Mouse (Mus musculus): Measurements from ENCODE around the gene Celf5. TPM values are rescaled to one million over a fixed set of nuclear protein-coding genes. Genes with fewer than 3 reads are reported as not detected.

The Celf5 gene
- total and polyA plus RNA-seq, 3 experiments, result 0.08 to 0.38 TPM; not detected in 1

DNA sequence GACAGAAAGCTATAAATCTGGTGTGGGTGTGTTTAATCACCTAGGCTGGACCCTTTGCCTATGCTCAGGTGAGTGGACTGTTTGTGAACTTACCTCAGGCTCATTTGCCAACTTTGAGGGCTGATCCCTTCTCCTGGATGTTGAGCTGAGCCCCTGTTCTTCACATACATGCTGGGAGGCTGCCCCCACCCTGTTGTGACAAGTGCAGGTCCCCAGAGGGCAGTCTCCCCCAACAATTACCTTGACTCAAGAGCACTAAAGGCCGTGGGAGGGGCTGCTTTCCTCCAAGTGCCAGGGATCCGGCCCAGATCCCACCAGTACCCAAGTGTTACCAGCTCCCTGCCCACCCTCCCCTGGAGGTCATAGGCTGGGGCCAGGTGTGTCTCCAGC is 2.5 kb upstream of the Celf5 start:
- Histone ChIP-seq H3K9ac (ENCODE audit: control insufficient read depth, low read depth, low read length, poor library complexity, severe bottlenecking) (no peak overlapping the region), H3K4me1 (ENCODE audit: control insufficient read depth in 1 of 2, insufficient read depth in 2 of 2, low read length in 2 of 2) (peaks cover 0 to 14% of the 10 kb centered on the region in 2 experiments; a peak in 2 of 4 replicates), H3K9me3 (replicated peaks; ENCODE audit: insufficient read depth, low read length) (no peaks in the 10 kb centered on the region), H3K79me2 (ENCODE audit: control insufficient read depth, insufficient read depth, low read length, poor library complexity) (no peaks in the 10 kb centered on the region), H3K36me3 (ENCODE audit: control insufficient read depth in 1 of 2, insufficient read depth in 2 of 2, low read length in 2 of 2) (no peaks in the 10 kb centered on the region; a peak in 1 of 4 replicates), H3K4me3 (ENCODE audit: control insufficient read depth in 1 of 2, insufficient read depth in 1 of 2, low read depth in 2 of 2, low read length in 2 of 2) (no peak overlapping the region), H3K27ac (ENCODE audit: control insufficient read depth, low read depth, low read length) (no peak overlapping the region), H3K27me3 (ENCODE audit: control insufficient read depth in 1 of 2, insufficient read depth in 2 of 2, low read length in 2 of 2) (no peaks in the 10 kb centered on the region)
- peak; percentile 57 for DNase-seq (ENCODE audit: low read depth, low spot score)
- TF ChIP-seq SMC3 (IDR thresholded peaks at IDR 0.05; ENCODE audit: low read depth, low read length), result peak; percentile 35
- TF ChIP-seq CTCF (IDR thresholded peaks at IDR 0.05 in 2 of 3, conservative IDR thresholded peaks at IDR 0.05 in 1 of 3; ENCODE audit: control insufficient read depth in 1 of 3, insufficient read depth in 1 of 3, low read depth in 2 of 3, low read length in 3 of 3, poor library complexity in 1 of 3, severe bottlenecking in 1 of 3), result peak in 2 of 3 experiments; percentile 47 to 50; a peak in 5 of 6 replicates
- no peak for TF ChIP-seq RCOR1 (IDR thresholded peaks at IDR 0.05; ENCODE audit: low read depth, low read length)
- peak; percentile 32 for TF ChIP-seq RAD21 (IDR thresholded peaks at IDR 0.05; ENCODE audit: low read depth, low read length)
- TF ChIP-seq POLR2AphosphoS2 (IDR thresholded peaks at IDR 0.05; ENCODE audit: low read length), result peak; percentile 14
- no peak for TF ChIP-seq SIN3A (IDR thresholded peaks at IDR 0.05; ENCODE audit: low read length)
- TF ChIP-seq CHD2 (IDR thresholded peaks at IDR 0.05; ENCODE audit: low read length), result no peak
- TF ChIP-seq MAZ (IDR thresholded peaks at IDR 0.05; ENCODE audit: low read depth, low read length), result peak; percentile 50; the same call in 1 of the 2 replicates

DNA sequence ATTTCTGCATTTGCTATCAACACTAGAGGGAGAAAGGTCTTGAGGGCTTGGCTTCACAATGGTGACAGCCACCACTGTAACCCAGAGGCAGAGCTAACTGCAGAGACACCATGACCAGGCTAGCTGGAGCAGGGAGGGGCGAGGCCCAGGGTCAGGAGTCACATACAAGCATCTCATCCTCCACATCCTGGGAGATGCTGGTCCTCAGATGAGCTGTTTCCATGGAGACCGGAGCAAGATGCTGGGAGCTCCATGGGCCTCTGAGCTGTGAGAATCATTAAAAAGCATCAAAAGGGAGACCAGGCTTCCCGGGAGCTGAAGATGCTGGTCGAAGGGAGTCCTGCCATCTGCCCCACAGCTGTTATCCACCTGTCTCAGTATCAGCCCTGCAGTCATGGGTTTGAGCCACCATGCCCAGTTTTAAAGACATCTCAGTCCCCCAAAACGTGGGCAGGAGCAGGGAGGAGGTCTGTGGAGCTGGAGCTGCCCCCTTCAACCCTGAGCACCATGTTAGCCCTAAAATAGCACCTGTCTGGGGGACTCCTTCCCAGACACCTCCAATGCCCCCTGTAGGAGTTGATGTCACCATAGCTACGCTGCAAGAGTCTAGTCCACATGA is 2.0 kb upstream of the Celf5 start:
- Histone ChIP-seq H3K27me3 (ENCODE audit: control insufficient read depth in 1 of 2, insufficient read depth in 2 of 2, low read length in 2 of 2) (no peaks in the 10 kb centered on the region), H3K9me3 (replicated peaks; ENCODE audit: insufficient read depth, low read length) (no peaks in the 10 kb centered on the region), H3K79me2 (ENCODE audit: control insufficient read depth, insufficient read depth, low read length, poor library complexity) (no peaks in the 10 kb centered on the region), H3K36me3 (ENCODE audit: control insufficient read depth in 1 of 2, insufficient read depth in 2 of 2, low read length in 2 of 2) (no peaks in the 10 kb centered on the region; a peak in 1 of 4 replicates), H3K4me3 (ENCODE audit: control insufficient read depth in 1 of 2, insufficient read depth in 1 of 2, low read depth in 2 of 2, low read length in 2 of 2) (no peak overlapping the region), H3K9ac (ENCODE audit: control insufficient read depth, low read depth, low read length, poor library complexity, severe bottlenecking) (no peak overlapping the region), H3K27ac (ENCODE audit: control insufficient read depth, low read depth, low read length) (no peak overlapping the region), H3K4me1 (ENCODE audit: control insufficient read depth in 1 of 2, insufficient read depth in 2 of 2, low read length in 2 of 2) (peaks cover 0 to 14% of the 10 kb centered on the region in 2 experiments; a peak in 2 of 4 replicates)
- TF ChIP-seq CHD1 (IDR thresholded peaks at IDR 0.05; ENCODE audit: low read depth, low read length), result no peak
- 0 out of 2 replicates have a peak, but pooled peaks have one; percentile 22 for TF ChIP-seq MAZ (IDR thresholded peaks at IDR 0.05; ENCODE audit: low read depth, low read length)
- no peak for TF ChIP-seq SIN3A (IDR thresholded peaks at IDR 0.05; ENCODE audit: low read length)
- TF ChIP-seq POLR2A (IDR thresholded peaks at IDR 0.05; ENCODE audit: control insufficient read depth in 1 of 2, insufficient read depth in 1 of 2, low read depth in 1 of 2, low read length in 2 of 2, poor library complexity in 1 of 2), result 0 out of 4 replicates have a peak, but pooled peaks of 1 of the 2 experiments have one; percentile 2
- TF ChIP-seq KAT2A (conservative IDR thresholded peaks at IDR 0.05; ENCODE audit: low read depth, low read length), result no peak
- no peak for TF ChIP-seq POLR2AphosphoS5 (IDR thresholded peaks at IDR 0.05; ENCODE audit: borderline replicate concordance, low read depth, low read length)
- no peak for DNase-seq (ENCODE audit: low read depth, low spot score)

DNA sequence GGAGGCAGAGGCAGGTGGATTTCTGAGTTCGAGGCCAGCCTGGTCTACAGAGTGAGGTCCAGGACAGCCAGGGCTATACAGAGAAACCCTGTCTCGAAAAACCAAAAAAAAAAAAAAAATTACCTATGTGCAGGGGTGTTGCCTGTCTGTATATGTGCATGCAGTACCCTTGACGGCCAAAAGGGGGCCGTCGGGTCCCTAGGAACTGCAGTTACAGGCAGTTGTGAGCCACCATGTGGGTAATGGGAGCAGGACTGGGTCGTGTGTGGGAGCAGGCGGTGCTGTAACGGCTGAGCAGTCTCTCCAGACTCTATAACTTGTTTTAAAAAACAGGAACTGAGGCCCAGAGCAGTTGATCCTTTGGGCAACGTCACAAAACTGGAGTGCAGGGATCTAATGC is 1.5 kb upstream of the Celf5 start:
- no peaks in the 10 kb centered on the region for H3K9me3 ChIP-seq (replicated peaks; ENCODE audit: insufficient read depth, low read length)
- TF ChIP-seq ZNF384 (IDR thresholded peaks at IDR 0.05; ENCODE audit: low read depth, low read length), result peak; percentile 83
- peak; percentile 43 for TF ChIP-seq RAD21 (IDR thresholded peaks at IDR 0.05; ENCODE audit: low read depth, low read length)
- TF ChIP-seq MAX (IDR thresholded peaks at IDR 0.05; ENCODE audit: low read length), result 0 out of 2 replicates have a peak, but pooled peaks have one; percentile 11
- TF ChIP-seq CTCF (IDR thresholded peaks at IDR 0.05 in 2 of 3, conservative IDR thresholded peaks at IDR 0.05 in 1 of 3; ENCODE audit: control insufficient read depth in 1 of 3, insufficient read depth in 1 of 3, low read depth in 2 of 3, low read length in 3 of 3, poor library complexity in 1 of 3, severe bottlenecking in 1 of 3), result peak; percentile 72 to 74 (median 73)
- TF ChIP-seq SMC3 (IDR thresholded peaks at IDR 0.05; ENCODE audit: low read depth, low read length), result peak; percentile 53
- no peak for TF ChIP-seq E2F4 (IDR thresholded peaks at IDR 0.05; ENCODE audit: borderline replicate concordance, low read depth, low read length)
- no peak for TF ChIP-seq POLR2AphosphoS2 (IDR thresholded peaks at IDR 0.05; ENCODE audit: low read length)
- TF ChIP-seq ZC3H11A (IDR thresholded peaks at IDR 0.05; ENCODE audit: low read depth, low read length), result peak; percentile 19; the same call in 1 of the 2 replicates
- no peak for TF ChIP-seq MAZ (IDR thresholded peaks at IDR 0.05; ENCODE audit: low read depth, low read length)
- 0 out of 2 replicates have a peak, but pooled peaks have one; percentile 15 for TF ChIP-seq HCFC1 (IDR thresholded peaks at IDR 0.05; ENCODE audit: low read depth, low read length)
- no peak for TF ChIP-seq ZKSCAN1 (IDR thresholded peaks at IDR 0.05; ENCODE audit: low read depth, low read length)
- no peak for TF ChIP-seq UBTF (IDR thresholded peaks at IDR 0.05; ENCODE audit: borderline replicate concordance, insufficient read depth, low read depth, low read length)
- TF ChIP-seq MYC (IDR thresholded peaks at IDR 0.05; ENCODE audit: low read depth, low read length), result 0 out of 2 replicates have a peak, but pooled peaks have one; percentile 49
- no peak for TF ChIP-seq CHD2 (IDR thresholded peaks at IDR 0.05; ENCODE audit: low read length)
- no peak for TF ChIP-seq USF1 (IDR thresholded peaks at IDR 0.05; ENCODE audit: low read depth, low read length)
- no peak for TF ChIP-seq POLR2A (IDR thresholded peaks at IDR 0.05; ENCODE audit: control insufficient read depth in 1 of 2, insufficient read depth in 1 of 2, low read depth in 1 of 2, low read length in 2 of 2, poor library complexity in 1 of 2)
- no peak overlapping the region for H3K9ac ChIP-seq (ENCODE audit: control insufficient read depth, low read depth, low read length, poor library complexity, severe bottlenecking)
- no peak overlapping the region for H3K27ac ChIP-seq (ENCODE audit: control insufficient read depth, low read depth, low read length)
- no peaks in the 10 kb centered on the region for H3K79me2 ChIP-seq (ENCODE audit: control insufficient read depth, insufficient read depth, low read length, poor library complexity)
- H3K4me3 ChIP-seq (ENCODE audit: control insufficient read depth in 1 of 2, insufficient read depth in 1 of 2, low read depth in 2 of 2, low read length in 2 of 2), result no peak overlapping the region
- H3K4me1 ChIP-seq (ENCODE audit: control insufficient read depth in 1 of 2, insufficient read depth in 2 of 2, low read length in 2 of 2), result peaks cover 0 to 14% of the 10 kb centered on the region in 2 experiments; a peak in 2 of 4 replicates
- peak; percentile 79 for DNase-seq (ENCODE audit: low read depth, low spot score)
- H3K36me3 ChIP-seq (ENCODE audit: control insufficient read depth in 1 of 2, insufficient read depth in 2 of 2, low read length in 2 of 2), result no peaks in the 10 kb centered on the region; a peak in 1 of 4 replicates
- no peaks in the 10 kb centered on the region for H3K27me3 ChIP-seq (ENCODE audit: control insufficient read depth in 1 of 2, insufficient read depth in 2 of 2, low read length in 2 of 2)
